Mouse (Mus musculus) telencephalon, adult 2 months (tissue): ENCODE measurements around the gene B3gnt9.
"Not testable (repeated sequence)": the region's sequence is repeated elsewhere in the genome, so short reads cannot be mapped to it uniquely, and the experiment has no call there.

ENCODE experiments used
- DNase-seq: peaks from one replicate; pipeline ENCODE4 v3.0.0-alpha.2; 2011; ENCODE audit warnings: low read depth, low spot score

B3gnt9 gene

GRCm38 (mm10) chr8:105259721-105260320 is 4.9 kb upstream of the B3gnt9 start:
- no peak for DNase-seq

- DNase-seq: no peak
These were observed 4.2 kb upstream of the B3gnt9 start for GRCm38 (mm10) chr8:105258911-105259720.

- no peak for DNase-seq
These were observed 2.6 kb upstream of the B3gnt9 start for GRCm38 (mm10) chr8:105257318-105258114.

- DNase-seq: peak; percentile 73
These were observed 594 bp downstream of the B3gnt9 start for GRCm38 (mm10) chr8:105254152-105254965.

- no peak for DNase-seq
These were observed 1.2 kb downstream of the B3gnt9 start for GRCm38 (mm10) chr8:105253766-105254151.

GRCm38 (mm10) chr8:105252680-105253537 is 2.0 kb downstream of the B3gnt9 start:
- no peak for DNase-seq

- DNase-seq: no peak
These were observed 3.0 kb downstream of the B3gnt9 start for GRCm38 (mm10) chr8:105251954-105252353.

GRCm38 (mm10) chr8:105241016-105241415 is 13.9 kb downstream of the B3gnt9 start:
- DNase-seq: no peak

- no peak for DNase-seq
These were observed 17.4 kb downstream of the B3gnt9 start for GRCm38 (mm10) chr8:105237442-105238142.

GRCm38 (mm10) chr8:105235206-105235605 is 19.7 kb downstream of the B3gnt9 start:
- no peak for DNase-seq

GRCm38 (mm10) chr8:105233126-105233935 is 21.6 kb downstream of the B3gnt9 start:
- no peak for DNase-seq

GRCm38 (mm10) chr8:105232321-105232693 is 22.6 kb downstream of the B3gnt9 start:
- not testable (repeated sequence) for DNase-seq

GRCm38 (mm10) chr8:105231503-105232320 is 23.2 kb downstream of the B3gnt9 start:
- DNase-seq: no peak

- no peak for DNase-seq
These were observed 29.0 kb downstream of the B3gnt9 start for GRCm38 (mm10) chr8:105225917-105226316.

- DNase-seq: no peak
These were observed 29.7 kb downstream of the B3gnt9 start for GRCm38 (mm10) chr8:105225272-105225593.

- DNase-seq: peak; percentile 91
These were observed 30.3 kb downstream of the B3gnt9 start, which contains the start of gene D230025D16Rik for GRCm38 (mm10) chr8:105224413-105225271. Gene D230025D16Rik (plus strand): TSS chr8:105225145.

GRCm38 (mm10) chr8:105223850-105224249 is 31.1 kb downstream of the B3gnt9 start:
- no peak for DNase-seq
